Mouse (Mus musculus): Measurements from ENCODE around the gene Abcc8. TPM values are rescaled to one million over a fixed set of nuclear protein-coding genes. Genes with fewer than 3 reads are reported as not detected.

Abcc8 gene
- 0.13 and 0.14 TPM in 2 replicates for polyA plus RNA-seq (2012; rRNA removed)
- 0.13 and 0.14 TPM in 2 replicates for polyA plus RNA-seq (2014; fragmentation: Nextera tagmentation; extraction: Ambion mirVana)

- Histone ChIP-seq H3K36me3 (replicated peaks; ENCODE audit: control insufficient read depth, insufficient read depth, low read depth) (no peaks in the 10 kb centered on the region), H3K4me2 (ENCODE audit: low read depth) (no peak within 1 kb of the TSS), H3K9me3 (ENCODE audit: control insufficient read depth, low read length) (no peaks in the 10 kb centered on the region), H3K4me3 (ENCODE audit: insufficient read depth in 1 of 2, low read depth in 2 of 2, low read length in 2 of 2) (0 out of 4 replicates have a peak within 1 kb of the TSS, but pooled peaks of 1 of the 2 experiments have one; percentile 10), H3K27ac (no peak within 1 kb of the TSS), H3K4me1 (replicated peaks; ENCODE audit: control insufficient read depth in 2 of 2, insufficient read depth in 2 of 2, low read length in 1 of 2) (no peaks in the 10 kb centered on the region), H3K27me3 (ENCODE audit: control insufficient read depth, insufficient read depth, low read length) (peaks cover 25% of the 10 kb centered on the region), H3K9ac (replicated peaks) (no peak within 1 kb of the TSS)
- DNase-seq (ENCODE audit: low read depth in 3 of 3, low spot score in 3 of 3) = no peak
- no peak for TF ChIP-seq EP300 (IDR thresholded peaks at IDR 0.05; ENCODE audit: low read depth)
- TF ChIP-seq CTCF (IDR thresholded peaks at IDR 0.05; ENCODE audit: low read depth) = no peak
- no peak for ATAC-seq (ENCODE audit: insufficient read depth)
- 2% methylated on average over 72 of the region's 75 CpGs for WGBS (ENCODE audit: insufficient replicate concordance)
These were observed at the start of gene Abcc8 for GRCm38 (mm10) chr7:46179431-46180275. Abcc8 (minus strand) TSS chr7:46180033.

DNA sequence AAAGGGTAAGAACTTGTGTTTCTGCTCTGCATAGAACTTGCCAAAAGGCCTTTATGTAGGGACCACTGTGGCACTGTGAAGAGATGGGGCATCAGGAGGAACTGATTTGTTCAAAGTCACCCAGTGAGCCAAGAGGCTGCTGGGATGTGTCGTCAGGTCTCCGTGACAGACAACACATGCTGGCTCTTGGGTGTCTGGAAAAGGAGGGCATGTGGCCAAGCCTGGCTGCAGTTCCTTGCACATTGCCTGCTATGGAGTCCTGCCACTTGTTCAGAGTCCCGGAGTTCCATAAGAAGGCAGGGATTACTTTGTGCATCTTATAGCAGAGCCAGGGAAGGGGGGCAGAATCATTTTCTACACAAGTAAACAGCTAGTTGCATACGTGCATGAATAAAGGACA, 47.1 kb upstream of the Abcc8 start:
- no peak overlapping the region for H3K27ac ChIP-seq
- no peaks in the 10 kb centered on the region for H3K4me1 ChIP-seq (replicated peaks; ENCODE audit: control insufficient read depth in 2 of 2, insufficient read depth in 2 of 2, low read length in 1 of 2)
- no peaks in the 10 kb centered on the region for H3K27me3 ChIP-seq (ENCODE audit: control insufficient read depth, insufficient read depth, low read length)
- H3K9ac ChIP-seq (replicated peaks) = no peak overlapping the region
- H3K36me3 ChIP-seq (replicated peaks; ENCODE audit: control insufficient read depth, insufficient read depth, low read depth) = no peaks in the 10 kb centered on the region
- H3K9me3 ChIP-seq (ENCODE audit: control insufficient read depth, low read length) = no peaks in the 10 kb centered on the region
- ATAC-seq (ENCODE audit: insufficient read depth) = no peak
- no peak overlapping the region for H3K4me3 ChIP-seq (ENCODE audit: insufficient read depth in 1 of 2, low read depth in 2 of 2, low read length in 2 of 2)
- TF ChIP-seq CTCF (IDR thresholded peaks at IDR 0.05; ENCODE audit: low read depth) (no peak), EP300 (IDR thresholded peaks at IDR 0.05; ENCODE audit: low read depth) (no peak)
- no peak for DNase-seq (ENCODE audit: low read depth in 3 of 3, low spot score in 3 of 3)
- H3K4me2 ChIP-seq (ENCODE audit: low read depth) = no peak overlapping the region
- 50% methylated on average over 4 of the region's 4 CpGs for WGBS (ENCODE audit: insufficient replicate concordance)

- TF ChIP-seq EP300 (IDR thresholded peaks at IDR 0.05; ENCODE audit: low read depth) (no peak), CTCF (IDR thresholded peaks at IDR 0.05; ENCODE audit: low read depth) (peak; percentile 90)
- Histone ChIP-seq H3K36me3 (replicated peaks; ENCODE audit: control insufficient read depth, insufficient read depth, low read depth) (no peaks in the 10 kb centered on the region), H3K27ac (no peak overlapping the region), H3K4me3 (ENCODE audit: insufficient read depth in 1 of 2, low read depth in 2 of 2, low read length in 2 of 2) (no peak overlapping the region), H3K4me2 (ENCODE audit: low read depth) (no peak overlapping the region), H3K27me3 (ENCODE audit: control insufficient read depth, insufficient read depth, low read length) (no peaks in the 10 kb centered on the region), H3K9ac (replicated peaks) (no peak overlapping the region), H3K9me3 (ENCODE audit: control insufficient read depth, low read length) (no peaks in the 10 kb centered on the region), H3K4me1 (replicated peaks; ENCODE audit: control insufficient read depth in 2 of 2, insufficient read depth in 2 of 2, low read length in 1 of 2) (no peaks in the 10 kb centered on the region)
- no peak for ATAC-seq (ENCODE audit: insufficient read depth)
- WGBS (ENCODE audit: insufficient replicate concordance) = 18% methylated on average over 7 of the region's 7 CpGs
- no peak for DNase-seq (ENCODE audit: low read depth in 3 of 3, low spot score in 3 of 3)
These were observed 46.4 kb upstream of the Abcc8 start for GRCm38 (mm10) chr7:46226253-46226652.

DNA sequence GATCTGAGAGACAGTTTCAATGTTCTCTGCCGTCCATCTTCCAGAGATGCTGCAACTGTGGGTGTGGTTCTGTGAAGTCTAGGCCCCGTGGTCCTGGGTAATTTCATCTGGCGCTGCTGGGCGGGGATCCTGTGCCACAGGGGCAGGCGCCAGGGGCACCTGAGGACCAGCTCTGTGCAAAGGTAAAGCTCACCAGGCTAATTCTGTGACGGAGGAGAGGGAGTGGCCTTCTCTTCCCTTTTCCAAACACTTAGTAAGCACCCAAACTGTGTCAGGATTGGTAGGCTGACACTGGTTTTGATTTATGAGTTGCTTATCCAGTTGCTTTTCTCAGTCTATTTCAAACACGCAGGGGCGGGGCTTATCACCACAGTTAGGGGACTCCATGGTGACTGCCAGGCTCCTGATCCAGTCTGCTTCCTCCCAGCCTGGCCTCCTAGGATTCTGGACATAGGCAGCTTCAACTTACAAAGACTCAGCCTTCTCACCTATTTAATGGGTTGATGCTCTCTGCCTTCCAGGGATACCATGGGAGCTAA, 40.8 kb upstream of the Abcc8 start:
- no peaks in the 10 kb centered on the region for H3K4me1 ChIP-seq (replicated peaks; ENCODE audit: control insufficient read depth in 2 of 2, insufficient read depth in 2 of 2, low read length in 1 of 2)
- no peak for ATAC-seq (ENCODE audit: insufficient read depth)
- H3K36me3 ChIP-seq (replicated peaks; ENCODE audit: control insufficient read depth, insufficient read depth, low read depth) = no peaks in the 10 kb centered on the region
- TF ChIP-seq CTCF (IDR thresholded peaks at IDR 0.05; ENCODE audit: low read depth) (no peak), EP300 (IDR thresholded peaks at IDR 0.05; ENCODE audit: low read depth) (no peak)
- no peak overlapping the region for H3K27ac ChIP-seq
- no peak for DNase-seq (ENCODE audit: low read depth in 3 of 3, low spot score in 3 of 3)
- H3K4me2 ChIP-seq (ENCODE audit: low read depth) = no peak overlapping the region
- H3K9ac ChIP-seq (replicated peaks) = no peak overlapping the region
- H3K9me3 ChIP-seq (ENCODE audit: control insufficient read depth, low read length) = no peaks in the 10 kb centered on the region
- no peaks in the 10 kb centered on the region for H3K27me3 ChIP-seq (ENCODE audit: control insufficient read depth, insufficient read depth, low read length)
- WGBS (ENCODE audit: insufficient replicate concordance) = 49% methylated on average over 8 of the region's 8 CpGs
- no peak overlapping the region for H3K4me3 ChIP-seq (ENCODE audit: insufficient read depth in 1 of 2, low read depth in 2 of 2, low read length in 2 of 2)

DNA sequence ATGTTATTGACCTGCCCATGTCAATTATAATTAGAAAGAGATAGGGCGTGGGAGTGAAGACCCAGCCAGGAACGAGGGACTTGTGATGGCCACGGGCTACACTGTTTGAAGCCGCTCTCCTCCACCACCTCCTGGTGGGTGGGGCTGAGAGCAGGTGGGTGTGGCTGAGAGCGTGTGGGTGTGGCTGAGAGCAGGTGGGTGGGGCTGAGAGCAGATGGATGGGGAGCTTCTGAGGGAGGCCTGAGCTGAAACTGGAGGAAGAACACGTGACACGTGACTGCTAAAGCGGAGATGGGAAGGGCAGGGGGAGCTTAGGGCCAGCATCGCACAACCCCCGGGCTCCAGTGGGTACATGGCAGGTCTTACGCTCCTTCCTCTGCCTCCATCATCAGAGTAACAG, 38.6 kb upstream of the Abcc8 start:
- Histone ChIP-seq H3K4me1 (replicated peaks; ENCODE audit: control insufficient read depth in 2 of 2, insufficient read depth in 2 of 2, low read length in 1 of 2) (no peaks in the 10 kb centered on the region), H3K4me2 (ENCODE audit: low read depth) (no peak overlapping the region), H3K9ac (replicated peaks) (no peak overlapping the region), H3K27ac (no peak overlapping the region), H3K4me3 (ENCODE audit: insufficient read depth in 1 of 2, low read depth in 2 of 2, low read length in 2 of 2) (no peak overlapping the region), H3K9me3 (ENCODE audit: control insufficient read depth, low read length) (no peaks in the 10 kb centered on the region), H3K27me3 (ENCODE audit: control insufficient read depth, insufficient read depth, low read length) (no peaks in the 10 kb centered on the region), H3K36me3 (replicated peaks; ENCODE audit: control insufficient read depth, insufficient read depth, low read depth) (no peaks in the 10 kb centered on the region)
- DNase-seq (ENCODE audit: low read depth in 3 of 3, low spot score in 3 of 3) = peak in 1 of 3 experiments; percentile 14
- 14% methylated on average over 11 of the region's 11 CpGs for WGBS (ENCODE audit: insufficient replicate concordance)
- ATAC-seq (ENCODE audit: insufficient read depth) = no peak
- TF ChIP-seq EP300 (IDR thresholded peaks at IDR 0.05; ENCODE audit: low read depth) (no peak), CTCF (IDR thresholded peaks at IDR 0.05; ENCODE audit: low read depth) (no peak)
